Mouse (Mus musculus) MEL-GATA-1-ER (cell line): ENCODE data around the gene Man2a2.
A peak's percentile ranks its signal among the peaks of the same experiment; 100 is the strongest.
"Not testable (repeated sequence)": the region's sequence is repeated elsewhere in the genome, so short reads cannot be mapped to it uniquely, and the experiment has no call there.

Experiments
- DNase-seq: peaks from one replicate; pipeline ENCODE4 v3.0.0-alpha.2; 2012; ENCODE audit warnings: low read depth; ENCODE audit errors: extremely low read depth

Man2a2 gene

GRCm38 (mm10) chr7:80339793-80340628, 31.2 kb downstream of the Man2a2 start:
- peak; percentile 90 for DNase-seq

- no peak for DNase-seq
Measured at GRCm38 (mm10) chr7:80339371-80339770, 31.8 kb downstream of the Man2a2 start.

- no peak for DNase-seq
Measured at GRCm38 (mm10) chr7:80336932-80337331, 34.2 kb downstream of the Man2a2 start.

GRCm38 (mm10) chr7:80334848-80335247, 36.3 kb downstream of the Man2a2 start:
- DNase-seq: no peak

GRCm38 (mm10) chr7:80331433-80331832, 39.7 kb downstream of the Man2a2 start:
- no peak for DNase-seq

- no peak for DNase-seq
Measured at GRCm38 (mm10) chr7:80330278-80330677, 40.9 kb downstream of the Man2a2 start.

- DNase-seq: no peak
Measured at GRCm38 (mm10) chr7:80326076-80326475, 45.1 kb downstream of the Man2a2 start.

- DNase-seq: no peak
Measured at GRCm38 (mm10) chr7:80325292-80325868, 45.8 kb downstream of the Man2a2 start.

GRCm38 (mm10) chr7:80324816-80325119, 46.4 kb downstream of the Man2a2 start:
- not testable (repeated sequence) for DNase-seq

GRCm38 (mm10) chr7:80324043-80324815, 46.9 kb downstream of the Man2a2 start, which contains the start of gene Rccd1:
Rccd1 (minus strand) TSS chr7:80324454.
- peak; percentile 97 for DNase-seq

- DNase-seq: no peak
Measured at GRCm38 (mm10) chr7:80323336-80323735, 47.8 kb downstream of the Man2a2 start.

- DNase-seq: no peak
Measured at GRCm38 (mm10) chr7:80319846-80320496, 51.2 kb downstream of the Man2a2 start.

- no peak for DNase-seq
Measured at GRCm38 (mm10) chr7:80318670-80319069, 52.5 kb downstream of the Man2a2 start.

- no peak for DNase-seq
Measured at GRCm38 (mm10) chr7:80317439-80318115, 53.6 kb downstream of the Man2a2 start.

- no peak for DNase-seq
Measured at GRCm38 (mm10) chr7:80315733-80316132, 55.4 kb downstream of the Man2a2 start.

GRCm38 (mm10) chr7:80310771-80311170, 60.4 kb downstream of the Man2a2 start:
- DNase-seq: no peak

- DNase-seq: no peak
Measured at GRCm38 (mm10) chr7:80307766-80308165, 63.4 kb downstream of the Man2a2 start.

GRCm38 (mm10) chr7:80301522-80301921, 69.7 kb downstream of the Man2a2 start:
- no peak for DNase-seq

- no peak for DNase-seq
Measured at GRCm38 (mm10) chr7:80299568-80299967, 71.6 kb downstream of the Man2a2 start.
